Mouse (Mus musculus) neural tube, embryonic 15.5 days (tissue): ENCODE data around the gene N4bp2l2. TPM values are rescaled to one million over a fixed set of nuclear protein-coding genes. Genes with fewer than 3 reads are reported as not detected.
A peak's percentile ranks its signal among the peaks of the same experiment; 100 is the strongest.

Experiments
- ATAC-seq: fragments of 200-750 bp; cut with Nextera tagmentation; 2 replicates; pipeline ENCODE4 v1.8.0; 2017; ENCODE audit warnings: mild to moderate bottlenecking, moderate TSS enrichment, moderate library complexity; ENCODE audit not compliant: low FRiP score
- H3K27ac ChIP-seq: fragments of 300-500 bp; sonication (generic); replicated peaks from 2 replicates; pipeline ENCODE4 v1.5.1; 2015; ENCODE audit warnings: mild to moderate bottlenecking, inconsistent platforms
- H3K27me3 ChIP-seq: fragments of 300-500 bp; sonication (generic); replicated peaks from 2 replicates; pipeline ENCODE4 v1.6.1; 2015; ENCODE audit warnings: inconsistent platforms
- H3K36me3 ChIP-seq: fragments of 300-500 bp; sonication (generic); 2 replicates; pipeline ENCODE4 v1.6.1; 2015; ENCODE audit warnings: inconsistent platforms
- H3K4me1 ChIP-seq: fragments of 300-500 bp; sonication (generic); 2 replicates; pipeline ENCODE4 v1.6.1; 2015; ENCODE audit warnings: inconsistent platforms
- H3K4me2 ChIP-seq: fragments of 300-500 bp; sonication (generic); 2 replicates; pipeline ENCODE4 v1.6.1; 2015; ENCODE audit warnings: inconsistent platforms, mild to moderate bottlenecking, moderate library complexity
- H3K4me3 ChIP-seq: fragments of 300-500 bp; sonication (generic); replicated peaks from 2 replicates; pipeline ENCODE4 v1.5.1; 2015; ENCODE audit warnings: mild to moderate bottlenecking, inconsistent platforms
- H3K9ac ChIP-seq: fragments of 300-500 bp; sonication (generic); replicated peaks from 2 replicates; pipeline ENCODE4 v1.6.1; 2015; ENCODE audit warnings: mild to moderate bottlenecking, inconsistent platforms
- H3K9me3 ChIP-seq: fragments of 300-500 bp; sonication (generic); replicated peaks from 2 replicates; pipeline ENCODE4 v1.6.1; 2016; ENCODE audit warnings: inconsistent platforms
- WGBS: fragments of 180-500 bp; shearing (Covaris S2); methylation state at CpG from one replicate; pipeline ENCODE4 v1.1.7; 2015; ENCODE audit warnings: mixed read lengths; 5-methylcytosine and 5-hydroxymethylcytosine counted together
- polyA plus RNA-seq: library from polyadenylated mRNA; unstranded; fragments of >200 nt; fragmentation: Nextera tagmentation; extraction: Ambion mirVana; gene quantifications from 2 replicates; pipeline ENCODE4 v1.2.1, GENCODE M21; 2015

Gene N4bp2l2
- polyA plus RNA-seq, 1 experiment from 2014 or later, result 30.7 TPM

DNA sequence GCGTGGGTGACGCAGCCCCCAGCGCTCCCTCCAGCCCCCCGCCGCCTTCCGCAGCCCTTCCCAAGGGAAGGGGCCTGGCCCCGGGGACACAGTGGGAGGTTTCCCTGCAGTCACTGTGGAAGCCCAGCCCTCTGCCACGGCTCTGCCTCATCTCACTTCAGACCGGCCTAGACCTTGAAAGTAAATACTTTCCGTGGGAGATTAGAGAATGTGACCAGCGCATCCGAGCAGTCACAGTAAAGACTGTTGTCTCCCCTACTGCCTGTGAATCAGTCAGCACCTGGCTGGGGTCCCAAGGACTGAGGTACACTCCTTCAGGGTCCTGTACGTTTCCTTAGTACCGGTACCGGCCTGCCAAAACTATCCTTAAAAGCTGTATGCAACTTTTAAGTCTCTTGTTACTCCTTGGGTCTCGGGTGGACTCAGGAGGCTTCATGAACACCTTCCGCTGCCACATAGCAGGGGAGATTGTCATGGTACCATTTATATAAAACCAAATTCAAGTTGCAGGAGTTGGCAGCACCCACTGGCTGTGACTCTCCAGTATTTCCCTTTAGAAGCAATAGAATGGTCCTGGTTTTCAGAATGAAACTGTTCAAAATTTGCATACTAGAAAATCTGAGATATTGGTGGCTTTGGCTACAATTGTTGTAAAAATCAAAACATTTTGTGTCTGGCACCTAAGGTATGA lies 71.2 kb downstream of the N4bp2l2 start:
- Histone ChIP-seq H3K36me3 (peaks cover 6% of the 10 kb centered on the region; the same call in 1 of the 2 replicates), H3K27me3 (peaks cover 31% of the 10 kb centered on the region; the same call in 1 of the 2 replicates), H3K4me2 (peak overlapping the region; percentile 99), H3K27ac (peak overlapping the region; percentile 62), H3K9me3 (no peaks in the 10 kb centered on the region), H3K9ac (peak overlapping the region; percentile 81), H3K4me3 (peak overlapping the region; percentile 86), H3K4me1 (peaks cover 17% of the 10 kb centered on the region)
- peak; percentile 50 for ATAC-seq
- WGBS, result 7% methylated on average over 17 of the region's 17 CpGs

DNA sequence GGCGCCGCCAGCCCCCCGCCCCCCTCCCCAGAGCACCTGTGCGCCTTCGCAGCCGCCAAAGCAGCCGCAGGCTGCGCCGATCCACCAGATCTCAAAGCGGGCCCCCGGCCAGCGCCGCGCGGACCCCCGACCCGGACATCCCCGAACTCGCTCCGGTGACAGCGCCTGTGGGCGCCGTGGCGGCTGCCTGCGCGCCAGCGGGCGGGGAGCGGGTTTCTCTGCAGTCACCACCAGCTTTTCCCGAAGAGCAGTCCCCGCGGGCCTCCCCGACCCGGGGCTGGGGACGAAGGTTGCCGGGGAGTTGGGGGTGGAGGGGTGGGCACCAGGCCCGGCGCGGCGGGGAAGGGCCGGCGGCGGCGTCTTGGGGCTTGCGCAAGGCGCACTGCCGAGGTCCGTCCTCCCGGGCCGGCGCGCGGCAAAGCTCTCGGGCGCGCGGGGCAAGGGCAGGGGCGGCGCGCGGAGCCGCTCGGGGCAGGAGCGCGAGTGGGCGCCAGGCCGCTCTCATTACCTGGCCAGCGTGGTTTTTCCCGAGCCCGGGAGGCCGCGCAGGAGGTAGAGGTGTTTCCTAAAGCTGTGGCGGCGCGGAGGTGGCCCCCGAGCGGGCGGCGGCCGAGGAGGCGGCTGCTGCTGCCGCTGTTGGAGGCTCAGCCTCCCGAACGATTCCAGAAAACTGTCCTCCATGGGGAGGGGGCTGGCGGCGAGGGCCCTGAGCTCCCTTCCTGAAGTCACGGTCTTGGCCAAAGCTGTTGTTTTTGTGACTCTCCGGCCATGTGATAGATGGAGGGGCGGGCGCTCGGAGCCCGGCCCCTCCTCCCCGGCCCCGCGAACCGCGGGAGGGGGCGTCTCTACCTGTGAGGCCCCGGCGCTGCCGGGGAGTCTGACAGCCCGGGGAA lies 72.0 kb downstream of the N4bp2l2 start:
- Histone ChIP-seq H3K27ac (peak overlapping the region; percentile 62), H3K4me2 (peak overlapping the region; percentile 99), H3K4me1 (peaks cover 17% of the 10 kb centered on the region), H3K9me3 (no peaks in the 10 kb centered on the region), H3K9ac (peak overlapping the region; percentile 81), H3K27me3 (peaks cover 31% of the 10 kb centered on the region; the same call in 1 of the 2 replicates), H3K4me3 (peak overlapping the region; percentile 86), H3K36me3 (peaks cover 6% of the 10 kb centered on the region; the same call in 1 of the 2 replicates)
- peak; percentile 83 for ATAC-seq
- under 1% methylated on average over 96 of the region's 102 CpGs for WGBS

DNA sequence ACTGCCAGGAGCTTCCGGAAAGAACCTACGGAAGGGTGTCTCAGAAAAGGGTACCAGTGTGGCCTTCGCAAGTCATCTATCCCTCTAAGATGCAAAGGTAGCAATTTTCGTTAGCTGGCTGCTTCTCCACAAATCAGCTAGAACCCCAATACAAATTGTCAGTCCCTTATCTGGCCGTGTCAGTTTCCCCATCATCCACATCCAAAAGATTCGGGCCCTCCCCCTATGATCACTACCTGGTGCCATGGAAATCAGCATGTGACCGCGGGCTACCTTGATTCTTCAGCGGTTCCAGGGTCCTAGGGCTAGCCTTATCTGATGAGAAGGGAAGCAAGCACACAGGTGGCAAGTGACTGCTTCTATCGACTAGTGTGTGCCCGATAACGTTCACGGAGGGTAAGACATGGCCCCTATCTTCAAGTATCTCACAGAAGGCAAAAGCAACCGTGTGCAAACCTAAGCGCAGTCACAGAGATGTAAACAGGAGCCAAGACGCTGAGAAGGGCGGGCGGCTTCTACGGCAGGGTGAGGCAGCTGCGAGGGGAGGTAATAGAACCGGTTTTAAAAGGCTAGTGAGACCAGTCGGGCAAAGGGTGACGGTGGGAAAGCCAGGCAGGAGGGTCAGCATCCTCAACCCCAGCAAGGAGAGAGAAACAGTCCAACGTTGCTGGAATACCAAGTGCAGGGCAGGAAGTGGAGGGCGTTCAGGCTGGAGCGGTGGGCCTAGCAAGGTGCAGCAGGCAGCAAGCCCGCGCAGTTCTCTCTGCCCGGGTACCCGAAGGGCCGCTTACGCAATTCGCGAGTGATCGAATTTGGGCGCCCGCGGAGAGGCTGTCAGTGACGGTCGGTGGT lies 72.9 kb downstream of the N4bp2l2 start:
- Histone ChIP-seq H3K4me2 (peak overlapping the region; percentile 99), H3K27ac (peak overlapping the region; percentile 62), H3K4me1 (peaks cover 17% of the 10 kb centered on the region), H3K36me3 (peaks cover 6% of the 10 kb centered on the region; the same call in 1 of the 2 replicates), H3K9ac (peak overlapping the region; percentile 81), H3K27me3 (peaks cover 31% of the 10 kb centered on the region; the same call in 1 of the 2 replicates), H3K4me3 (peak overlapping the region; percentile 86), H3K9me3 (no peaks in the 10 kb centered on the region)
- WGBS, result 8% methylated on average over 40 of the region's 40 CpGs
- peak; percentile 50 for ATAC-seq

DNA sequence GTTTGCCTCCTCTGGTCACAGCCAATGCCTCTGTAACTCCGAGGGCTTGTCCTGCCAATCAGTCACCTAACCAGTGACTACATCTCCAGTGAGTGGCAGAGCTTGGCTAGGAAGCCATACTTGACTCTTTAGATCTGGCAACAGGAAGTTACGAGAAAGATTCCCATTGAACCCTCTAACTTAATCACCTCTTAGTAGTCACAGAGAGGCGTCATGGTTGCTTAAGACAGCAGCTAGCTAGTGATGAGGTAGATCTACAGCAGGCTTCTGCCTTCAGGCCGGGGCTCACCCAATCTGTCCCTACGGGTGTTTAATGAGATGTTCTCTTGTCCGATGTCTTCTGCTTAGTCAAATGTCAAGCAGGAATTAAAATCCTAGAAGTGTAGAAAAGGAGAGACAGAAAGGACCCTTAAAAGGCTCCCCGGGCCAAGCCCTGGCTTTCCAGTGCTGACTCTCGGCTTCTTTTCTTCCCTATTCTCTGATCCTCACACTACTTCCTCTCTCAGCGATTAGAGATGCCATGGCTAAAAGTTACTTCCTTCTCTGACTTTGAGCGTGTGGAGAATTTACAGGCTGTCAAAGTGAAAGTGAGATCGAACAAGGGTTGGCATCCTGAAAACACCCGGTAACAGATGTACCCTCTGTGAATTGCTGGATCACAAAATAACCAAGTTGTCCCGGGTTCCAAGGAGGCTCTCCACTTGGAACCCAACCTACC lies 73.6 kb downstream of the N4bp2l2 start:
- Histone ChIP-seq H3K4me3 (peak overlapping the region; percentile 86), H3K9me3 (no peaks in the 10 kb centered on the region), H3K27me3 (peaks cover 28% of the 10 kb centered on the region; the same call in 1 of the 2 replicates), H3K36me3 (peaks cover 8% of the 10 kb centered on the region; the same call in 1 of the 2 replicates), H3K9ac (peak overlapping the region; percentile 81; the same call in 1 of the 2 replicates), H3K27ac (0 out of 2 replicates have a peak overlapping the region, but pooled peaks have one; percentile 62), H3K4me2 (peak overlapping the region; percentile 99), H3K4me1 (peaks cover 17% of the 10 kb centered on the region)
- 75% methylated on average over 13 of the region's 13 CpGs for WGBS
- no peak for ATAC-seq

DNA sequence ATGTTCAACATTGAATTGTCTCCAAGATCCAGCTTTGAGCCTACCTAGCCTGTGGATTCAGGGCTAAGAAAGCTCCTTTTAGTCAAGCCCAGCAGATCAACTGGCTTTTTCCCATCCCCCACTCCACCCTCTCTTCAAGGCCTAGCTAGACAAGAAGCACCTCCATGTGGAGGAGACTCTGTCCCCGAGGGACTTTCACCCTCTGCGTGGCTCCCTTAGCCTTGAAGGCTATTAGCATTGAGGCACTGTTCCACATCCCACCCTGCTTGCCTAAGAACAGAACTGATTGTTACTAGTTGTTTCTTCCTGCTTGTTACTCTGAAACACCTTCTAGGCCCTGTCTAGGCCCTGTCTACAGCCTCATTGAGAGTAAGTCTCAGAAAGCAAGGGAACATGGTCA lies 76.0 kb downstream of the N4bp2l2 start:
- Histone ChIP-seq H3K4me3 (no peak overlapping the region), H3K4me2 (no peak overlapping the region), H3K9me3 (no peaks in the 10 kb centered on the region), H3K36me3 (peaks cover 4% of the 10 kb centered on the region; the same call in 1 of the 2 replicates), H3K27ac (no peak overlapping the region), H3K9ac (no peak overlapping the region), H3K27me3 (peaks cover 9% of the 10 kb centered on the region; the same call in 1 of the 2 replicates), H3K4me1 (peaks cover 16% of the 10 kb centered on the region)
- WGBS, result 91% methylated on average over 2 of the region's 2 CpGs
- ATAC-seq, result no peak

DNA sequence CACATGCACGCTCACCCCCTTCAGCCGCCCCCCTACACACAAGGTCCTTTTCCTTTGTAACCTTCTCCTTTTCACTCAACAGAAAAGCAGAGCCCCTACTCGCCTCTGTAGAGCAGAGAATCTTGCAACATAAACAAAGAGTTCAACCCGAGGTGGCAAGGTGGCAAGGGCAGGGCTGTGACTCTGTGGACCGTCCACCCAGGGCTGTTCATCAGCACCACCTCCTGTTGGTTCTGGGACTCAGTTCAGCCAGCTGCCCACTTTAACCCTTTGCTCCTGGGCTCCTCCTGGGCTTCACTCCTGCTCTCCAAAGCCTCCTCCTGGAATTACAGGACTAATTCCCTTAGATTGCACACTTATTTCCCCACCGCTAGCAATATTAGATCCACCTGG lies 81.7 kb downstream of the N4bp2l2 start:
- 57% methylated on average over 6 of the region's 6 CpGs for WGBS
- Histone ChIP-seq H3K36me3 (peaks cover 4% of the 10 kb centered on the region; the same call in 1 of the 2 replicates), H3K4me1 (no peaks in the 10 kb centered on the region), H3K4me3 (no peak overlapping the region), H3K9me3 (no peaks in the 10 kb centered on the region), H3K27me3 (no peaks in the 10 kb centered on the region), H3K27ac (no peak overlapping the region), H3K9ac (no peak overlapping the region), H3K4me2 (no peak overlapping the region)
- no peak for ATAC-seq

DNA sequence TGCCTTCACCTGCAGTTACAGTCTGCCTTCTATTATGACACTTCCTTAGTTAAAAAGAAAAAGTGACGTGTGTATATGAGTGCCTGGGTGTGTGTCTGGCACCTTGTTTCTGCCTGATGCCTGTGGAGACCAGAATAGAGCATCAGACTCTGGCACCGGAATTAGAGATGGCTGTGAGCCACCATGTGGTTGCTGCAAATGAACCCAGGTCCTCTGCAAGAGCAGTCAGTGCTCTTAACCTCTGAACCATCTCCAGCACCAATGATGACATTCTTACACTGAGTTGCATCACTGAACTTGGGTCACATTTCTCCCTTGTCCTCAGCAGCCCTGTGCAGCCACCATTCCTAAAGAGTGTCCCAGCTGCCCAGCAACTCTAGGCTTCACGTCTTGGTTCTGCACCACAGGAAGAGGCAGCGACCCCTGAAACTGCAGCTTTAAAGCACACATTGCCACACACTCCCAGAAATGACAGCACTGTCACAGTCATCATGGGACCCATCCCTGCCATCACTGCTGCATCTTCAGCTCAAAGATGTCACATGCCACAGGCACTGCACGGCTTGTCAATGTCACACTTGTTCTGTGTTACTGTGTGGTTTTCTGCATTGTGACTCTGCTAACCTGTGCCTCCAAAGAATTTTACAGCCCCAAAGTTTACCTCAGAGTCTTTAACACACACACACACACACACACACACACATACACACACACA lies 82.2 kb downstream of the N4bp2l2 start:
- Histone ChIP-seq H3K9me3 (no peaks in the 10 kb centered on the region), H3K27ac (no peak overlapping the region), H3K36me3 (peaks cover 4% of the 10 kb centered on the region; the same call in 1 of the 2 replicates), H3K4me1 (no peaks in the 10 kb centered on the region), H3K9ac (no peak overlapping the region), H3K4me3 (no peak overlapping the region), H3K27me3 (no peaks in the 10 kb centered on the region), H3K4me2 (no peak overlapping the region)
- WGBS, result 71% methylated on average over 5 of the region's 5 CpGs
- no peak for ATAC-seq

DNA sequence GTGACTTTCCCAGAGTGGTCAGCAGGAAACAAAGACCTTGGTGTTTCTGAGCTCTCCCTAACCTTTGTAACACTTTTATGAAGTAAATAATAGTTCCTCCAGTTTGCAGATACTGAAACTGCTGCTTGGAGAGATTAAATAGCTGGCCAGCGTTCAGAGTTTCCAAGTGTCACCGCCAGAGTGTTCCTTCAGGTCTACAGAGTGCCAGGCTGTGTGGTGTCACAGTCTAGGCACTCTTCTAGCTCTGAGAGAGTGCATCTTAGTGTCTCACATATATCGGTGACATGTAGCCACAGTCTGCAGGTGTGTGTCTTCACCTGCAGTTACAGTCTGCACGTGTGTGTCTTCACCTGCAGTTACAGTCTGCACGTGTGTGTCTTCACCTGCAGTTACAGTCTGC lies 82.8 kb downstream of the N4bp2l2 start:
- no peak overlapping the region for H3K27ac ChIP-seq
- peaks cover 4% of the 10 kb centered on the region; the same call in 1 of the 2 replicates for H3K36me3 ChIP-seq
- 85% methylated on average over 5 of the region's 5 CpGs for WGBS
- no peak overlapping the region for H3K9ac ChIP-seq
- no peak overlapping the region for H3K4me2 ChIP-seq
- ATAC-seq, result no peak
- H3K4me3 ChIP-seq, result no peak overlapping the region
- no peaks in the 10 kb centered on the region for H3K9me3 ChIP-seq
- H3K4me1 ChIP-seq, result no peaks in the 10 kb centered on the region
- no peaks in the 10 kb centered on the region for H3K27me3 ChIP-seq

DNA sequence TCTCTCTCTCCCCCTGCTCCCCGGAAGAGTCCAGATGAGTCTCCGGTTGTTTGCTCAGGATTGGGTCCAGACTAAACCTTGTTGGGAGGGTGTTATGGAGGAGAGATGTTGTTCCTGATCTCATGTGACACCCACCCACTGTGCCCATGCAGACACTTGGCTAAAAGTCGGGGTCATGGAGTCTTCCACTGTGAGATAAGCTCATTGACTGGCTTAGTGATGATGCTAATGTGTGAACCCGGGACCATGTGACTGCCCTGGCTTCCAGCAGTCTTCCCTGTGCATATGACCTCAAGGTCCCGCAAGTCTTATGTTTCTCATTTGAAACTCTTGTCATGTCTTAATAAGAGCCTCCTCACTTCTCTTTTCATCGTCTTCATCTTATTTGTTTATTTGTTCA lies 84.8 kb downstream of the N4bp2l2 start:
- no peak overlapping the region for H3K4me3 ChIP-seq
- WGBS, result 79% methylated on average over 6 of the region's 6 CpGs
- no peak for ATAC-seq
- no peaks in the 10 kb centered on the region for H3K4me1 ChIP-seq
- no peaks in the 10 kb centered on the region for H3K27me3 ChIP-seq
- H3K27ac ChIP-seq, result no peak overlapping the region
- H3K9ac ChIP-seq, result no peak overlapping the region
- H3K9me3 ChIP-seq, result no peaks in the 10 kb centered on the region
- no peaks in the 10 kb centered on the region for H3K36me3 ChIP-seq
- H3K4me2 ChIP-seq, result no peak overlapping the region

DNA sequence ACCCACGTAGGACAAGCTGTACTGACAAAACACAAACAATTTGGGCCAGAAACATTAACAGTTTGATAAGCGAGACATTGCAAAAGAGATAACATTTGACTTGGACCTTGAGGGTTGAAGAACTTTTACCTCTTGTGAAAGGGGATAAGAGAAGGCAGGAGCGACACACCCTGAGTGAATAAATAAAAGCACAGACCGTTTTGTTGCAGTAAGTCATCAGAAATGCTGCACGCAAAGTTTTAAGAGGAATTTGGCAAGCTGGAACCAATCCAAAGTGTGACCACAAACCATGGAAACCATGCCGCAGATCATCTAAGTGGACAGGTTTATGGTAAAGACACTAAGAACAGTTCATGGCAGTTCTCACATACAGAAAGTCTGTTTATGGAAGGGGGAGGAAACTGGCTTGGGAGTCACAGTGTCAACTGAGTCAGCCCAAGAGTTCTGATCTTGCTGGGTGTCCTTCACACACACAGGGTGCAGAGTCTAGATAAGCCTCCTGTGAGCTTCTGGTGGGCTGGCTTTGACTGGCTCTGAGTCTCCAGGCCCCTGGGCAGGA lies 87.3 kb downstream of the N4bp2l2 start:
- WGBS, result 78% methylated on average over 6 of the region's 6 CpGs
- H3K4me3 ChIP-seq, result no peak overlapping the region
- H3K4me2 ChIP-seq, result no peak overlapping the region
- H3K9me3 ChIP-seq, result no peaks in the 10 kb centered on the region
- no peak for ATAC-seq
- no peak overlapping the region for H3K9ac ChIP-seq
- no peaks in the 10 kb centered on the region for H3K27me3 ChIP-seq
- H3K36me3 ChIP-seq, result peaks cover 14% of the 10 kb centered on the region; the same call in 1 of the 2 replicates
- H3K4me1 ChIP-seq, result no peaks in the 10 kb centered on the region
- H3K27ac ChIP-seq, result no peak overlapping the region
